Mouse (Mus musculus) left cerebral cortex, adult 9 months (tissue): ENCODE data around the gene Grid1.
A peak's percentile ranks its signal among the peaks of the same experiment; 100 is the strongest.

Source experiments
- DNase-seq, 2 experiments: peaks; one replicate each; pipeline ENCODE4 v3.0.0; 2022; ENCODE audit warnings: low spot score in 2 of 2

Grid1 gene

DNA sequence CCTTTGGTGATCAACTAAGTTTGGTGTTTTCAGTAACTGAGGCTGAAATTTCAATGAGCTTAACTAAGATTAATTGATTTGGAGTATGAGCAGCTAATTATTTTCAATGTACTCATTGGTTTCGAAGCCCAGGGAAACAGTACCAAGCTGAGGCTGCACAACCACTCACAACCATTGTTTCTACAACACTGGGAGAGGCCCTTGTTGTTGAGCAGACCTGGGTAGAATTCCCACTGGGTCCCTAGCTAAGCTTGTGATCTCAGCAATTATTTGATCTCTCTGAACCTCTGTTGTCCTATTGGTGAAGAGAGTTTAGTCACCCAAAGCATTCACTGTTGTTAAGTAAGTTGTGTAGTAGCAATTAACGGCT is 293.4 kb downstream of the Grid1 start:
- no peak for DNase-seq

DNA sequence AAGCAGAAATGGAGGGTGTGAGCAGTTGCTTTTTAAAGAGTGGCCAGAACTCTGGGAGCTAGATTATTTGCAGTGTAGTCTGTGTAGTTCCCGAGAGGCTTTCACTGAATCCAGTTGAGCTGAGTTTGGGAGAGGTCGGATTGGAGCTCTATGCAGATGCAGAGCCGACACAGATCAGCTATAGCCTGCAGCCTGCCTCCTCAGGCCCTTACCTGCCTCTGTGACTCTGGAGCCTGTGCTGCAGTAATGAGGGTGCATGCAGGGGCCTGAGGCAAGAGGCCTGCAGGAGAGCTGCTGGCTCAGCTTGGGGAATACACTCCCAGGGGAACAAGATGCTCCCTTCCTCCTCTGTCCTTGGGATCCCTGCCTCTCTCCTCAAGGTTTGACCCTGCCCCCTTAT is 296.0 kb downstream of the Grid1 start:
- DNase-seq: no peak

DNA sequence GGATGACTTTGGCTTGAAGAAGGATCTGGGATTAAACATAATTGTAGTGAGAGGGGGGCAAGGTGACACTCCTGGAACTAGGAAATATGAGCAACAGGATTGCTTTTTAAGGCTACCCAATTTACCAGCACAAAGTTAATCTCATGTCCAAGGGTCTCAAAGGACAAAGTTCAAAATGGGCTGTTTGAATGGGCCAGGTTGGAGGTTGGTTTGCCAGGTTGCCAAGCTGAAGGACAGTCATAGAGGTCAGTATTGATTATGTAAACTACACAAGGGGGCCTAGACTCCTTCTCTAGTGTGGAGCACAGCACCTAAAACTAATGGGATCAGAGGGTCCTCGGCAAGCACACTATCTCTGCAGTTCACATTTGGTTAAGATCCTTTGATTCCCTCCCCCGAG is 300.2 kb downstream of the Grid1 start:
- no peak for DNase-seq

DNA sequence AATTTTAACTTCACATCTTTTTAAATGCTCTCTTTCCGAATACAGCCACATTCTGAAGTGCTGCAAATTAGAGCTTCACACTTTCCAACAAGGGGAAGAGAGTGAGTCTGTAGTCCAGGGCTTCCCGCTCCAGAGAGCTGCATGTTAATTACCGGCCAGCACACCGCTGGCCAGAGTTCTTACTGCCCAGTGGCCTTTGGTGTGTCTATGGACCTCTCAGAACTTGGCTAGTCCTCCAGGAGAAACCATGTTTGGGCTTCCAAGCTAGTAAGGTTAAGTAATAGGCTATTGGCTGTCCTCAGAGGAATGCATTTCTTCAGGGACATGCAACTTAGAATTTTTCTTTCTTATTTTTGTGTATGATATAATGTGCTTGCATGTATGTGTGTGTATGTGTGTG is 301.0 kb downstream of the Grid1 start:
- no peak for DNase-seq

DNA sequence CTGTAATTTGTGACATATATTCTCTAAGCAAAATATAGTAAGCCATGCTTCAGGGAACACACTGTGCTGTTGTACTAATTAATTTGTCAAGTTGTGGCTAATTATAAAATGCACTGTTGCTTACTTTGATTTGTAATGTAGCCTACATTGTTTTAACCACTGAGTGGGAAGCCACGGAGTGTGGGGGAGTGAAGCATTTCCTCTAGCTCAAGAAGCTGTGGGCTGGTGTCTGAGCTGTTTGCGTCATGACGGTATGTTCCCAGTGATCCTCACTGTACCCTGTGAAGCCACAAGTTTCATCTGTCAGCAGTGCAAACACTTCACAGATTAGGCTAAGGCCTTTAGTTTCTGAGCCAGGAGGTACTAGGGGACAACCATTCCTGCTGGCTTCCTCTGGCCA is 302.2 kb downstream of the Grid1 start:
- peak; percentile 60 to 71 for DNase-seq

DNA sequence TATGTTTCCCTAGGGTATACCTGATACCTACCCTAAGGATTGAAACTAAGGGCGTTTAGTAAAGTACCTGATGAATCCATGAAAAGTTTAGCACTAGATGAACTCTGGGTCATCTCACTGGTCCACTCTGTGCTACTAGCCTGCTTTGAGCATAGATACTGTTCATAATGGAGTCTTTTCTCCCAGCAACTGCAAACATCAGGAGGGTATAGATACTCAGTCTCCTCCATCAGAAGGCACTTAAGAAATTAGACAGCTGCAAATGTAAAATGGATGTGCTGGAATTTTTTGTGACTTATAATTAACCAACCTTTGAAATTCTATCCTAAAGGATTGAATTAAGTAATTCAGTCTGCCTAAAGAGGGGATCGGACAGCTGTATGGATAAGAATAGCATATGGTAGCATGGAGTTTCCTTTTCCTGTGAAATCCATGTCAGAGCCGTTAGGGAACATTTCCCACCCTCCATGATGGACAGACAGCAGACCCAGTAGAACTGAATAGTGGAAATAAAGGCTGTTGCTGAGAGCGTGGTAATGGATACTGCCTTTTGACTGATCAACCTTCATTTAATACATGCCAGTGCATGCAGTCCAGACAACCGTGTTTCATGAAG is 303.5 kb downstream of the Grid1 start:
- DNase-seq: no peak

DNA sequence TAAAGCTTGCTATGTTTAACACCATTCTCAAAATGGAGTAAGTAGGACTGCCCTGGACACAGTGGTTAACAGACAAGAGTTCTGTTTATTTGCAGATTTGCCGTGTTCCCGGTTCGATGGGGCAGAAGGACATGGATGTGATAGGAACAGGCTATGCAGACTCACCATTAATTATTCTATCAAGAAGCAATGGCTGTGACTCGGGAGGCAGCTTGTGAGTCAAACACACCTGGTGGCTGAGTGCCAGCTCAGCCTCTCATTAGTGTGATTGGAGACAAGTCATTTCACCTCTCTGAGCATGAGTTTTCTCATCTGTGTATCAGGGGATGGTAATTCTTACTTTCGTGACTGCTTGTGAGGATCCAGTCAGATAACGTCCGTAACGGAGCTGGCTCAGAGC is 307.7 kb downstream of the Grid1 start:
- DNase-seq: no peak

DNA sequence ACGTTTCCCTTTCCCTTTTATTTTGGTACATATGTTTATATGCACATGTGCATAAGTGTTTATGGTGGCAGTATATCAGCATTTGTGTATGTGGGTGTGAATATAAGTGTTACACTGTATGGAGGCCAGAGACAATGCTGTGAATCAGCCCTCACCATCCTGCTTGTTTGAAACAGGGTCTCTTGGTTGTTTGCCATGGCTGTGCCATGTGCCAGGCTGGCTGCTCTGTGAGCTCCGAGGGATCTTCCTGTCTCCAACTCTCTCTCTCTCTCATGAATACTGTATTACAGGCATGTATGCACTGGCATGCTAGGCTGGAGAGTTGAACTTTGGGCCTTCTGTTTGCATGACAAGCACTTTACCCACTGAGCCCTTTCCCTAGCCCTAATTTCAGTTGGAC is 315.1 kb downstream of the Grid1 start:
- no peak for DNase-seq

DNA sequence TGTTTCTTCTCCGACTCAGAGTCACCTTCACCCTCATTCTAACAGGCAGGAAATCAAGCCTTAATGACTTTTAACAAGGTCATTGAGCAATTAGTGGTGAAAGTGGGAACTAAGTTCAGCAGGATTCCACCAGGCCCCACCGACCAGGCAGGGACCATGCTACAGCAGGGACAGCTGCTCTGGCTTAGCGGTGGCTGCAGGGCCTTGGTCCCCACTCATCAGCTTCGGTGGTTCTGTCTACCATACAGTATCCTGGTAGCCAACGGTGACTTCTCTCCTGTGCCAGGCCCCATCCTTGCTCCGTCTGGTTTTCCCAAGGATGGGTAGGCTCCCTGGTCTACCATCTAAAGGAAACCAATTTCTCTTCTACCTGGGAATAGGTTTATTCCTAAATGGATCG is 318.2 kb downstream of the Grid1 start:
- DNase-seq: no peak

DNA sequence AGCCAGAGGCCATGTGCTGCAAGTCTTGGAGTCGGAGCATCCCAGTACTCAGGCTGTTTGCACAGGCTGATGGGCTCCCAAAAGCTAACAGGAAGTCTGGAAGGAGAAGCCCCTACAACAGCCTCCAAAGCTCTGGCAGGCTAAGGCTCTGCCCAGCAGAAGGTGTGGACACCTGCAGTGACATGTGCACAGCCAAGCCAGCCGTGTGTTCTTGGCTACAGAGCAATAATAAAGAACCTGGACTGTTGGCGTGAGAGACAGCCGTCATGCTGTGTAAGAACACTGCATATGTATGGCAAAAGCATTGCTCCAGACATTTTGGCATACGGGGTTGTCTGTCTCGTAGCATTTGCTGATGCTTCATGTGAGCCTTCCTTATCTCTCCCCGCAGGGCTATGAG is 319.9 kb downstream of the Grid1 start:
- DNase-seq: no peak

DNA sequence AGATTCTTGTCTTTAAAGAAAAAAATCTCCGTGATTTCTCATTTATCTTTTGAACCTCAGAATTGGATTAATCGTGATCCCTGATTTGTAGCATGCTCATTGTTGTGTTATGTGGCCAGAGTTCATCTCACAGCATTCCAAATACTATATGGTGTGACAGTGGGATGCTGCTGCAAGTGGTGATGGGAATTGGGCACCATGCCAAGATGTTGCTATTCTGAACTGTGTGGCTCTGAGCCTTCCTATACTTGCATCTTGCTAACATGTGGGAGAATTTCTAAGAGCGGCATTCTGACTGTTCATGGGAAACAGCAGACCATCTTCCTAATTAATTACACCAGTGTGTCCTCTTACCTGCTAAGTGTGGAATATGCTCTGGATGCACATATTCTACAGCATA is 332.5 kb downstream of the Grid1 start:
- DNase-seq: peak in 1 of 2 experiments; percentile 32

DNA sequence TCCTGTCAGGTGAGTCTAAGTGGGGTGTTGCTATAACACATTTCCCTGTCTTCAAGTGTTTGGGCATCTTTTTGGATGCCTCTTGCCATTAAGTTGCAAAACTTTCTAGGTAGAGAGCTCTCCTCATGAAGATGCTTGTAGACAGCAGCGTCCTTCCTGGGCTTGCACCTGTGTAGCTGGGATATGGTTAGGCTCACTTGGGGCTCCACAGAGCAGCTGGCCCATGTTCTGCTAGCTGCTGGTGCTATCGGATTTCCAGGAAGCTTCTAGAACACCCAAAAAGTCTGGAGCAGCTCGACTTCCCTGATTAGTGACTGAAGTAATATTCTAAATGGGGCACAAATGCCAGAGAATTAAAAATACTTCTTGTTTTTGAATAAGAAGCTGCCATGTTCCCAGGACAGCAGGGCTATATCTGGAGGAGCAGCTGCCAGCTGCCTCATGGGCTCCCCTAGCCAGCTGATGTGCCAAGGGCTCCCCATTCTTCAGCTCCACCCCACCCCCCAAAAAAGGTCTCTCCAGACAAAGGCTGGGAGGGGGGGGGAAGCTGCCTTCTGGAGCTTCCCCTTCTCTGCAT is 333.9 kb downstream of the Grid1 start:
- DNase-seq: peak in 1 of 2 experiments; percentile 23

DNA sequence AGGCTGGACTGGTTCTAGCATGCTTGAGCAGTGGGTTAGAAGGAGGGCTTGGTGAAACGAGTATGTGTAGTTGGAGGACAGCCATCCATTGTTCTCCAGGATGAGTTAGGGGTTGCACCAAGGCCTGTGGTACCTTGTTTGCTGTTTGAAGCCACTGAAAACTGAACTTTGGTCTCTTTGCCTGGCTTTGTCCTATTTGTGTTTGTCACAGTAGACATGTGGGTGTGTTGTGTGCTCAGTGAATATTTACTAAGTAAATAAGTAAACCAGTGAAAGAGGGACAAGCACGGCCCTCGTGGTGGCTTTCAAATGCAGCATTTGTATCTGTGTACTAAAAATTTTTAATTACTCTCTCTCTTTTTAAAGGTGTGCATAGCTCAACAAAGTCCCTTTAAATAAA is 334.5 kb downstream of the Grid1 start:
- DNase-seq: no peak

DNA sequence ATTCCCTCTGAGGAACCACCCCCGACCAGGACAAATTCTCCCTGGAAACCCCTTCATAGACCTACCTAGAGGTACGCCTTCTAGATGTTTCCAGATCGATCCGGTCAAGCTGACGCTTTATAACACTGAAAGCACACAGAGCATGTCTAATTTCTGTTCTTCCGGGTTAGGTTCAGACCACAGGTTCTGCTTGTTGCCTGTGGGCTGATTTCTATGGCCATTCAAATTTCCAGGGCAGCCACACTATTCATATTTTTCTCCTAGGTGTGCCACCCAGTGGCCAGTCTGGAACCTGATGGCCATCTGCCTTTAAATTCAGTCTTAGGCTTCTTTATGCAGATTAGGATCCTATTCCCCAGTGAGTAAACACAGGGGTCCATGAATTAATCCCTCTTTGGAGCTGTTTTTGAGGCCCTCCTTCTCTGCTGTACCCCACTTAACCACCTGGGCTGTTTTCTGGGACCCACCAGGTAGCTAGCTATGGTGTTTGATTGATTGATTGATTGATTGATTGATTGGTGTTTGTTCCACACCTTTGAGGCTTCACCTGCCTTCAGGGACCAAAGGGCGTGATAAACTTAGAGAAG is 337.3 kb downstream of the Grid1 start:
- DNase-seq: peak in 1 of 2 experiments; percentile 32

DNA sequence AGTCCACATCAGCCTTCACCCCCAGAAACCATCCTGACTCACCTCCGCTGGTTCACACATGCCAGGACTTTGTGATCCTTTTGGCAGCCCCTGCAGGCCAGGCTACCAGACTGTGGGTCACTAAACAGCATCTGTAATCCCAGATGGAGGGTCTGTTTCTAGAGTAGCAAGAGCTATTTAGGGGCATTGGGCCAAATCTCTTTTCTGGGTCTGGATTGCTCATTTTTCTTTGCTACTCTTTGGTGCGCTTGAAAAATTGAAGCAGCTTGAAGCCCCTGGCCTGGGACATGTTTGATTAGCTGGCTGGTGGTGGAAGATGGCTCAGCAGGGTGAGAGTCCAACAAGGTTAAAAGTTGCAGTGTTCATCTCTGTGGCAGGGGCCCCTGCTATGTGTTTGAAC is 339.4 kb downstream of the Grid1 start:
- DNase-seq: no peak

DNA sequence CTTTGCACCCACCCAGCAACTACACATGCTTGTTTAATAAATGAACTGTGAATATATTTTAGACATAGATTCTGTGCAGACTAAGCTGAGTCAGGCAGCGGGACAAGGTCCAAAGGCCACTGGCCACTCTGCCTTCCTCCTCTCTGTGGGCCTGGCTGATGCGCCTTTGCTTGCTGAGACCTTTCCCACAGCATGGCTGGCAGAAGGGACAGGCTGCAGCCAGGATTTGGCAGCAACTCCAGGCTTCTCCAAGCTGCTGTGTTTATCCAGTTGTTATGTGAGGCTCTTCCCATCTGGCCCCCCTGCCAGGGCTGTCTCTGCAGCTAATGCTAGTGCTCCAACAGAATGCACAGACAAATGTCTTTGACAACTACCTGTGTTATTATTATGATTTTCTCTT is 347.5 kb downstream of the Grid1 start:
- DNase-seq: no peak

DNA sequence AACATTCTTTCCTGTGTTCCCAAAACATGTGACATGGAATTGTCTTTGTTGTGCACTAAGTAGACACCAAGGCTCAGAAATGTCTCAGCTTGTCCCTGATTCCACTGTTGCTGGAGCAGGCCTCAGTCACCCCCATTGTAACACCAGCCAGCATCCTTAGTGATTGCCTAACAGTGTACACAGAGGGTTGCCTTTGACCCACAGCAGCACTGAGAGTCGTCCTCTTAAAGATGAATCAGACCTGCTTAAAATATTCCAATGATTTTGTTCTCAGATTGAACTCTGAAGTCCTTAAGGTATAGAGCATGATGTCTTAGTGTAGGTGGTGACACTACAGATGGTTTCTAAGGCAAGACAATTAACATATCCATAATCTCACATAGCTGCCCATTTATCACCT is 354.0 kb downstream of the Grid1 start:
- no peak for DNase-seq

DNA sequence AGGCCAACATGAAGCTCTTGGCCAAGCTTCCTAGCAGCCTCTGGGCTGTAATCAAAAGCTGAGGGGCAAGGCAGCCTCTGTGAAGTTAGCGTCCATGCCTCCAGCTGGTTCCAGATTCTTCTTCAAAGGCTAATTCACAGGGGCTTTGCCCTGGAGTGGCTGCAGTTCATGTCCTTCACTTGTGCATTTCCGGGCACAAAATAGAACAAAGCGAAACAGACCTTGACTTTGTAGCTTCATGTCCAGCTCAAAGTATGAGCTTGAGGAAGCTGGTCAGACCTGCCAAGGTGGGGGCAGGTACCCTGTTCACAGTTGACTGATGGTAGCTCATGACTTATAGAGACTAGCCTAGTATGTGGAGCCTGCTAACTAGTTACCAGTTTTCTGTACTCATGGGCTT is 356.1 kb downstream of the Grid1 start:
- DNase-seq: no peak

DNA sequence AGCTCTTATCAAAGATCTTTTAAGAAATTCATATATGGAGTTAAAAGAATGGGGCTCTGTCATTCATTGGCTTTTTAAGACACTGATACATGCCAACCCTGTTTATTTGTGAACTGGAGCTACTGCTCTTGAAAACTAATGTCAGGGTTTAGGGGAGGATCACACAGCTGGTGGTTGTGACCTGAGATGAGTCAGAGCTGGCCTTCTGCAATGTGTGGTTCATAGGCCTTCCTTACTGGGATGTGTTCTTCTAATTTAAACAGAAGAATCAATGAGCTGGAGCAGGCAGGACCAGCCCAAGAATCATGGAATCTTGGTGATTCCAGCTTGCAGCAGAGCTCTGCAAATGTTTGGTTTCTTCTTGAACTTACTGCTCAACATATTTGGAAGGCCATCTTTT is 359.2 kb downstream of the Grid1 start:
- DNase-seq: no peak

DNA sequence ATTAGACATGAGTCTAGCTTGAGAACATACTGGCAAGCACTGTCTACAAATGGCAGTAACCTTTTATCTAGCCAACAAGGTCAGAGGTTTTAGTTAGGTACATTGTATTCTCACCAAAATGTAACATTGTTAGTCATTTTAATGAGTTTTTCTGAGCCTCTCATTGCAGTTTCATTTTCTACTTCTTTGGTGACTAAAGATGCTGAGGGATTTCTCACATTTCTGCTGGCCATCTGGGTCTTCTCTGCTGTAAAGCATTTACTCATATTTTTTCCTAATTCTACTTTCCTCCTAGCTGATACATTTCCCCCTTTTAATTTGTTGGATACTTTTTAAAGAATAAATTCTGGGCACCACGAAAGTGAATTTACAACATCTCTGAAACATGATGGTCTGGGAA is 365.5 kb downstream of the Grid1 start:
- DNase-seq: no peak

DNA sequence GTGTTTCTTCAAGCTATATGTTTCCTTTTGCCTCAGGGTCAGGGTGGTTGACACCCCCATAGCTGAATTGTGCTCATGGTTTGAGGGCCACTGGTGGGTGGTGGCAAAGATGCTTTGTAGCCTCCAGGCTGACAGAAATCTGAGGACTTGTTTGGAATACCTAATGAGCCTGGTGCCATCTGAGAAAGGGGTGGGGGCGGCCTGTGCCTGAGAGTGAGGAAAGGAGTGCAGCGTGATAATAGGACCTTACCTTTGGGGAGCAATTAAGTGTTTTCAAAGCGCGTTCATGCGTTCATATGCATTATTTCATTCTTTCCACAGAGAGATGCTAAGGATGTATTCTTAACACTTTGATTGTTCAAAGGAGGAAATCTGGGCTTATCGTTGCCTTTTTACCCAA is 372.3 kb downstream of the Grid1 start:
- no peak for DNase-seq

DNA sequence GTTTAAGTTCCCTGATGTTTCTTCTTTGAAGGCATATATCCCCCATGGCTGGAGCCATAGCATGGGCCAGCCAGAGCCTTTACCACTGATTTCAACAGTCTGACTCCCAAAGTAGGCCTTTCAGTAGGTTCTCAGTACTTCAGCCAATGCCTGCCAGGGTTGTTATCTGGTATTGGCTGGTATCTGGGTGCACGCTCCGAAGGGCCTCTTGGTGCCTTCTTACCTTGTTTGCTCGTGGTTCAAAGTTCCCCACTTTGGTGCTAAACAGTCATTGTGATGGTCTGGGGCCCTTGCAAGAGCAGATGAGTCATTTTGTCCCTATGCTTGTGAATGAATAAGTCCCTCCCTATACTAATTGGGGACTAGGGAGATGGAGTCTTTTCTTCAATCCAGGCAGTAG is 377.5 kb downstream of the Grid1 start:
- DNase-seq: no peak

DNA sequence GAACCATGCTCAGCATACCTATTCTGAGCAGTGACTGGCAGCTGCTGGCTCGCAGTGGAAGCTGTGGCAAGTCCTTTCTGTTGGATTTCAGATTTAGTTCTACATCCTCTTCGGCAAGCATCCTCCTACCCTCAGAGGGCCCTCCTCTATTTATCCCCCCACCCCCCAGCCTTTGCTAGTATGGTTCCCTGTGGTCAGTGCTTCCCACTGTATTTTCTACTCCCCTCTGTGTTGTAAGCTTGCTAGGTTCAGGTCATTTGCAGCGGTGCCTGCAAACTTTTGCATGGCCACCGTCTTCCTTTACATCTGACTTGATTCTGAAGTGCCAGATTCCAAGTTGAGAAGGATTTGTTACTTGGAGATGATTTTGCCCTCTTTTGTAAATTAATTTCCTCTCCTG is 378.5 kb downstream of the Grid1 start:
- no peak for DNase-seq

DNA sequence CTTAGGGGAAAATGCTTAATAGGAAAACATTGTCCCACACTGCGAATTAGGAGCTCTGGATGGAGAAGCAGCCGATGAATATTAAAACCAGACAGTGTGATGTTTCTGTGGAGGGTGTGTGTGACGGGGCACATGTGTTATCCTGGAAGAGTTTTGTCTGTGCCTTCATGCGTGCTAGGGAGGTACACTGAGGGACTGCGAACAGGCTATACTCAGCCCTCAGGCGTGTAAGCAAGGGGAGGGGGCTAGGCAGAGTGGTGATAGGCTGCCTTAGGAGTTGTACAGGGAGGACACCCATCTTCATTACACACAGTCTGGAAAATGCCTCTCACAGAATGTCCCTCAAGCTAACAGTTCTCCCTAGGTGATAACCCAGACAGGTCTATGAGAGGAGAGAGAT is 379.0 kb downstream of the Grid1 start:
- no peak for DNase-seq
